Mouse (Mus musculus) liver, embryonic 14.5 days (tissue): ENCODE measurements around the gene Gm20503. TPM values are rescaled to one million over a fixed set of nuclear protein-coding genes. Genes with fewer than 3 reads are reported as not detected.

Experiments
- ATAC-seq: fragments of 200-750 bp; cut with Nextera tagmentation; 2 replicates; pipeline ENCODE4 v1.8.0; 2017; ENCODE audit warnings: moderate number of reproducible peaks, mild to moderate bottlenecking, moderate library complexity; ENCODE audit not compliant: insufficient read depth
- DNase-seq, 3 experiments: peaks; one replicate each; pipeline ENCODE4 v3.0.0-alpha.2; 2012 to 2013; ENCODE audit warnings: low read depth in 3 of 3, low spot score in 3 of 3
- H3K27ac ChIP-seq: fragments of 300-500 bp; sonication (generic); 2 replicates; pipeline ENCODE4 v1.5.1; 2014; ENCODE audit warnings: moderate library complexity, mild to moderate bottlenecking, control low read depth, inconsistent platforms
- H3K27me3 ChIP-seq: fragments of 300-500 bp; sonication (generic); 2 replicates; pipeline ENCODE4 v1.6.1; 2014; ENCODE audit warnings: mild to moderate bottlenecking, low read length, moderate library complexity; ENCODE audit not compliant: control insufficient read depth, insufficient read depth
- H3K36me3 ChIP-seq: fragments of 300-500 bp; sonication (generic); replicated peaks from 2 replicates; pipeline ENCODE4 v1.6.1; 2014; ENCODE audit warnings: low read depth; ENCODE audit not compliant: control insufficient read depth, insufficient read depth
- H3K4me1 ChIP-seq, 2 experiments: fragments of 200-500 bp in 1 of 2; fragments of 300-500 bp in 1 of 2; sonication (generic) in 1 of 2; replicated peaks; 2 replicates each; pipeline ENCODE4 v1.6.1; 2012 to 2014; ENCODE audit warnings: antibody characterized with exemption in 1 of 2, inconsistent platforms in 1 of 2, low read length in 1 of 2; ENCODE audit not compliant: control insufficient read depth in 2 of 2, insufficient read depth in 2 of 2
- H3K4me2 ChIP-seq: fragments of 300-500 bp; sonication (generic); 2 replicates; pipeline ENCODE4 v1.6.1; 2014; ENCODE audit warnings: low read depth, mild to moderate bottlenecking, control low read depth, moderate library complexity
- H3K4me3 ChIP-seq, 2 experiments: fragments of 200-500 bp in 1 of 2; fragments of 300-500 bp in 1 of 2; sonication (generic) in 1 of 2; 2 replicates each; pipeline ENCODE4 v1.5.1; 2012 to 2014; ENCODE audit warnings: low read depth in 2 of 2, low read length in 2 of 2, mild to moderate bottlenecking in 2 of 2, control low read depth in 1 of 2, inconsistent platforms in 1 of 2, moderate library complexity in 1 of 2; ENCODE audit not compliant: insufficient read depth in 1 of 2
- H3K9ac ChIP-seq: fragments of 300-500 bp; sonication (generic); replicated peaks from 2 replicates; pipeline ENCODE4 v1.6.1; 2014; ENCODE audit warnings: mild to moderate bottlenecking, control low read depth, moderate library complexity
- H3K9me3 ChIP-seq: fragments of 300-500 bp; sonication (generic); 2 replicates; pipeline ENCODE4 v1.6.1; 2016; ENCODE audit warnings: low read length, mixed read lengths; ENCODE audit not compliant: control insufficient read depth
- CTCF ChIP-seq: IDR thresholded peaks from 2 replicates; pipeline ENCODE4 v1.5.1; 2016; ENCODE audit warnings: antibody characterized with exemption, low read depth, control low read depth
- EP300 ChIP-seq: IDR thresholded peaks from 2 replicates; pipeline ENCODE4 v1.6.1; 2016; ENCODE audit warnings: antibody characterized with exemption, low read depth
- WGBS: fragments of 180-500 bp; shearing (Covaris S2); extraction: QIAGEN DNeasy Blood & Tissue Kit; methylation state at CpG from one replicate; pipeline ENCODE4 v1.1.7; 2014; ENCODE audit not compliant: insufficient replicate concordance; 5-methylcytosine and 5-hydroxymethylcytosine counted together
- polyA plus RNA-seq, 2 experiments: library from polyadenylated mRNA; depleted of rRNA in 1 of 2; stranded (reverse) in 1 of 2; unstranded in 1 of 2; fragments of >200 nt; fragmentation: Nextera tagmentation in 1 of 2; extraction: Ambion mirVana in 1 of 2; gene quantifications; 2 replicates each; pipeline versions ENCODE4 v1.2.1 to v1.2.3; 2012 to 2014

Gene Gm20503
- polyA plus RNA-seq, 2 experiments: 4.4 TPM; not detected in 1

- Histone ChIP-seq H3K4me3 (peak overlapping the region; percentile 61 to 68), H3K9me3 (no peaks in the 10 kb centered on the region), H3K4me1 (peaks cover 0 to 11% of the 10 kb centered on the region in 2 experiments; a peak in 3 of 4 replicates), H3K4me2 (peak overlapping the region; percentile 78), H3K9ac (no peak overlapping the region), H3K27ac (no peak overlapping the region), H3K27me3 (no peaks in the 10 kb centered on the region), H3K36me3 (no peaks in the 10 kb centered on the region)
- TF ChIP-seq EP300 (no peak), CTCF (no peak)
- no peak for DNase-seq
- 58% methylated on average over 18 of the region's 18 CpGs for WGBS
- no peak for ATAC-seq
Measured at GRCm38 (mm10) chr4:59035786-59036350, 32.9 kb downstream of the Gm20503 start.

DNA sequence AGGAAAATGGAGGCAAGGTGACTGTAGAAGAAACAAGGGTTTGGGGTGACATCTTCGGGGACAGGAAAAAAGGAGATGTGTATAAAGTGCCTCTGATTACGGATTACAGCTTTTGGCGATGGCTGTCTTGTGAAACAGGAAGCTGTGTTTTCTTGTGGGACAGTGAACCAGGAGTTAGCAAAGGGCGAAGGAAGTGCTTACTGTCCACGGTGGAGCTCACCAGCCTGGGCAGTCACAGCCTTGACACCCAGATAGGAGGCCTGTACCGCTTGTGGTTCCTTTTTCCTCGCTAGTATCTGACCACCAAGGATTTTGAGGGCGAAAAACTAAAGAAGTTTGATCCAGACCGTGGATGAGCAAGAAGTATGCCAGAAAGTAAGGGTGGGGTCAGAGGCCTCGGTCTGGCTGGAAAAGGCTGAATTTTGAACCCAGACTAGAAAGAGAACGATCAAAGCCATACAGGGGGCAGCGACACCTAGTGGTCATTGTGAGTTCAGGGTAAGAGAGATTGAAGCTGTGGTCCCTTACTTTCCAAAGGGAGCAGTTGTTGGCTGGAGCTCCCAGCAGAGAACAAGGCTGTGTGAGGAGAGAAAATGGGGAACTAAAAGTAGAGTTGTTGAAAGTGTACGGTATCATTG, 33.6 kb downstream of the Gm20503 start:
- TF ChIP-seq CTCF (peak; percentile 94), EP300 (no peak)
- Histone ChIP-seq H3K4me1 (peaks cover 0 to 11% of the 10 kb centered on the region in 2 experiments; a peak in 3 of 4 replicates), H3K27me3 (no peaks in the 10 kb centered on the region), H3K27ac (no peak overlapping the region), H3K4me2 (peak overlapping the region; percentile 78), H3K4me3 (no peak overlapping the region), H3K36me3 (no peaks in the 10 kb centered on the region), H3K9ac (no peak overlapping the region), H3K9me3 (no peaks in the 10 kb centered on the region)
- WGBS: 13% methylated on average over 13 of the region's 13 CpGs
- ATAC-seq: peak; percentile 44; the same call in 1 of the 2 replicates
- peak; percentile 69 to 73 (median 71) for DNase-seq

- H3K36me3 ChIP-seq: no peaks in the 10 kb centered on the region
- H3K27ac ChIP-seq: no peak overlapping the region
- WGBS: 64% methylated on average over 3 of the region's 3 CpGs
- TF ChIP-seq EP300: no peak
- no peak for TF ChIP-seq CTCF
- peaks cover 0 to 11% of the 10 kb centered on the region in 2 experiments; a peak in 3 of 4 replicates for H3K4me1 ChIP-seq
- no peaks in the 10 kb centered on the region for H3K27me3 ChIP-seq
- ATAC-seq (no peak), DNase-seq (no peak)
- no peak overlapping the region for H3K9ac ChIP-seq
- no peak overlapping the region for H3K4me3 ChIP-seq
- no peak overlapping the region for H3K4me2 ChIP-seq
- no peaks in the 10 kb centered on the region for H3K9me3 ChIP-seq
Measured at GRCm38 (mm10) chr4:59037525-59037924, 34.5 kb downstream of the Gm20503 start.

DNA sequence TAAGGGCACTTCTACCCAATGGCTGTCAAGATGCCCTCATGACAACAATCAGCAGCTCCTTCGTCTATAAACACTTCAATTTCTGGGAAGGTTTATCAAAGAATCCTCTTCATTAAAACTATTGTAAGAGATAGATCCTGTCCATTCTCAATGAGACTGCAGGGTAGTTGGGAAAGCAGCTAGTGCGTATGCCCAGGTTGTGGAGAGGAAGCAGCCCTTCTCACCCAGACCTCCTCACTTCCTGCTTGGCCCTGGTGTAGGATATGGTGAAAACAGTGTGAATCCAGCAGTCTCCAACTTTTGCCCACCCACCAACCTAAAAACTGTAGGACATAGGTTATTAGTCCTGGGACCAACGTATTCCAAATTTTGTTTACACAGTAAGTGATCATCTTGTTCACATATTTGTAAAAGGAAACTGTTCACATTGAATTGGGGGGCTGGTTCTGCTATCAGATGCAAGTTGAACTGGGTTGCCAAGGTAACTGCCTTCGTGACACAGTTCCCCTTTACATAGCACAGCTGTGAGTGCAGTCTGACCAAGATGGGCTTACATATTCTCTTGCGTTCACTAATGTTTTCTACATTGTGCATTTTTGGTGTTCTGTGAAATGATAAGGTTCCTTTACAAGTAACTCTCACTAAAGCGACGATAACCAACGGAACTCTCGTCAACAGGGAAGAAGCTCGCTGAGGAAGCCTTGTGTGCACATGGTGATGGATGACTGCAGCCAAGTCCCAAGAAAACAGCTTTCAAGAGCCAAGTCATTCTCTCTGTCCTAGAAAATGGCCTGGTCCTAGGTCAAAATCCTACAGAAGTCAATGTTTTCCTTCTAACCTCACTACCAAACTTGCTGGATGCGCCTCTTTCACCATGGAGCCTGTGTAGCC, 37.6 kb downstream of the Gm20503 start:
- Histone ChIP-seq H3K4me1 (peaks cover 0 to 9% of the 10 kb centered on the region in 2 experiments; a peak in 3 of 4 replicates), H3K27me3 (no peaks in the 10 kb centered on the region), H3K36me3 (no peaks in the 10 kb centered on the region), H3K27ac (no peak overlapping the region), H3K4me2 (no peak overlapping the region), H3K9me3 (no peaks in the 10 kb centered on the region), H3K4me3 (no peak overlapping the region), H3K9ac (no peak overlapping the region)
- ATAC-seq (no peak), DNase-seq (no peak)
- WGBS: 69% methylated on average over 11 of the region's 11 CpGs
- TF ChIP-seq CTCF (no peak), EP300 (no peak)

DNA sequence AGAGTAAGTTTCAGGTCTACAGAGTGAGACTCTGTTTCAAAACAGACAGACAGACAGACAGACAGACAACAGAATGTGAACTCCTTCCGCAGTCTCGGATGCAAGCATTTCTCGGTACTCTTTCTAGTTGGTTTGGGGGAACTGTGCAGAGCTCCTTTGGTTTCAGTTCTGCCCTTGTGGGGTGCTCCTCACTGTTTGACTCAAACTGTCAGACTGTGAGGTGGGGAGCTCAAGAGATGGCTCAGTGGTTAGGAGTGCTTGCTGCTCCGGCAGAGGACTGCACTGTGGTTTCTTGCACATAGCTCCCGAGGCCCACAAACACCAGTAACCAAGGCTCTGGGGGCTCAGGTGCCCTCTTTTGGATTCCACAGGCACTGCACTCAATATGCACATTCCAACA, 40.1 kb downstream of the Gm20503 start:
- DNase-seq: no peak
- Histone ChIP-seq H3K27ac (no peak overlapping the region), H3K4me2 (no peak overlapping the region), H3K27me3 (no peaks in the 10 kb centered on the region), H3K4me1 (no peaks in the 10 kb centered on the region), H3K9ac (no peak overlapping the region), H3K9me3 (no peaks in the 10 kb centered on the region), H3K4me3 (no peak overlapping the region), H3K36me3 (no peaks in the 10 kb centered on the region)
- TF ChIP-seq EP300: no peak
- TF ChIP-seq CTCF: no peak
- WGBS: 85% methylated on average over 5 of the region's 5 CpGs
- ATAC-seq: no peak
